Comparison of ENCODE assay signal across 35 mouse cellular contexts in genomic region chr1:175391894-175392293, GRCm38 (mm10).
"Had no signal": no experiment of that assay in that cellular context is flagged by ENCODE, and none has a peak within 500 bp of the region (broad histone marks: within the 10 kb centered on the region; RNA-seq: fewer than 3 reads in every experiment).

No protein-coding gene starts in this region.

- H3K4me2 ChIP-seq: heart, embryonic 11.5 days; heart, embryonic 12.5 days; heart, embryonic 13.5 days; heart, embryonic 15.5 days; hindbrain, embryonic 12.5 days; hindbrain, embryonic 13.5 days; hindbrain, embryonic 14.5 days; hindbrain, embryonic 15.5 days; intestine, embryonic 15.5 days; kidney, embryonic 15.5 days had no signal

- H3K9ac ChIP-seq: heart, embryonic 12.5 days; heart, embryonic 13.5 days; heart, embryonic 15.5 days; hindbrain, embryonic 12.5 days; hindbrain, embryonic 13.5 days; hindbrain, embryonic 14.5 days; hindbrain, embryonic 15.5 days; intestine, embryonic 15.5 days; kidney, embryonic 15.5 days had no signal

- H3K36me3 ChIP-seq: heart, embryonic 10.5 days; heart, embryonic 12.5 days; heart, embryonic 13.5 days; heart, embryonic 15.5 days; hindbrain, embryonic 10.5 days; hindbrain, embryonic 12.5 days; hindbrain, embryonic 13.5 days; hindbrain, embryonic 15.5 days; intestine, embryonic 15.5 days; kidney, embryonic 15.5 days had no signal

- H3K4me1 ChIP-seq: heart, embryonic 10.5 days; heart, embryonic 12.5 days; heart, embryonic 13.5 days; heart, embryonic 15.5 days; hindbrain, embryonic 10.5 days; hindbrain, embryonic 12.5 days; hindbrain, embryonic 13.5 days; hindbrain, embryonic 15.5 days; intestine, embryonic 15.5 days; kidney, embryonic 15.5 days had no signal

- DNase-seq: heart, postnatal 10 days; heart, postnatal 14 days; heart, postnatal 36 days; heart, postnatal 4 days; kidney, adult 11 months; kidney, adult 18-20 months; kidney, adult 2 months; kidney, adult 8-10 months; kidney, adult 9 months; kidney, postnatal 10 days; kidney, postnatal 14 days; kidney, postnatal 25 days; kidney, postnatal 36 days; kidney, postnatal 4 days; layer of hippocampus, adult 9-11 months; layer of hippocampus, postnatal 36 days had no signal

- H3K9me3 ChIP-seq: heart, embryonic 10.5 days; heart, embryonic 12.5 days; heart, embryonic 13.5 days; heart, embryonic 15.5 days; hindbrain, embryonic 12.5 days; hindbrain, embryonic 13.5 days; hindbrain, embryonic 15.5 days; intestine, embryonic 15.5 days; kidney, embryonic 15.5 days had no signal

- H3K27me3 ChIP-seq: heart, embryonic 12.5 days; heart, embryonic 13.5 days; heart, embryonic 15.5 days; hindbrain, embryonic 12.5 days; hindbrain, embryonic 13.5 days; hindbrain, embryonic 15.5 days; intestine, embryonic 15.5 days; kidney, embryonic 15.5 days had no signal

- H3K27ac ChIP-seq: heart, embryonic 10.5 days; heart, embryonic 13.5 days; heart, embryonic 15.5 days; hindbrain, embryonic 10.5 days; hindbrain, embryonic 12.5 days; hindbrain, embryonic 13.5 days; hindbrain, embryonic 14.5 days; hindbrain, embryonic 15.5 days; hindbrain, postnatal 0 days; intestine, embryonic 15.5 days; kidney, embryonic 15.5 days; kidney, postnatal 0 days; layer of hippocampus, adult 2 months had no signal

- H3K4me3 ChIP-seq: heart, embryonic 10.5 days; heart, embryonic 12.5 days; heart, embryonic 13.5 days; heart, embryonic 15.5 days; hindbrain, embryonic 10.5 days; hindbrain, embryonic 12.5 days; hindbrain, embryonic 13.5 days; hindbrain, embryonic 15.5 days; intestine, embryonic 15.5 days; kidney, embryonic 15.5 days; layer of hippocampus, adult 2 months had no signal

- ATAC-seq: hindbrain, embryonic 16.5 days; hindbrain, postnatal 0 days; inflammation-experienced regulatory T-cells, adult 6 months; intestine, embryonic 15.5 days; intestine, embryonic 16.5 days; intestine, postnatal 0 days had no signal
